ENCODE assay signal across 11 mouse cellular contexts in genomic region chrX:109119829-109120826, GRCm38 (mm10). TPM values are rescaled to one million over a fixed set of nuclear protein-coding genes. Genes with fewer than 3 reads are reported as not detected.
DNase-seq lines count a peak whose midpoint lies in the region; ATAC-seq and TF ChIP-seq lines count a peak whose summit lies in the region.
"Had no signal": no experiment of that assay in that cellular context is flagged by ENCODE, and none has a peak within 500 bp of the region (broad histone marks: within the 10 kb centered on the region; RNA-seq: fewer than 3 reads in every experiment).

No protein-coding gene starts in this region.

- H3K27ac ChIP-seq in lung, embryonic 15.5 days = peak overlapping the region; percentile 13; the same call in 1 of the 2 replicates
- H3K27ac ChIP-seq: hindbrain, embryonic 14.5 days had no signal

- no peak for TF ChIP-seq POLR2A in lung, adult 2 months (IDR thresholded peaks at IDR 0.05; ENCODE audit: borderline replicate concordance, extremely low read depth, low read depth, low read length)

- no peak overlapping the region for H3K4me2 ChIP-seq in lung, embryonic 15.5 days
- H3K4me2 ChIP-seq: hindbrain, embryonic 14.5 days had no signal

- 67% methylated on average over 14 of the region's 14 CpGs for WGBS in lung, embryonic 15.5 days
- WGBS in lung, adult 2 months = 69% methylated on average over 14 of the region's 14 CpGs

- no peaks in the 10 kb centered on the region for H3K27me3 ChIP-seq in lung, embryonic 15.5 days
- H3K27me3 ChIP-seq in splenic B cell, adult 2 months (ENCODE audit: control insufficient read depth, insufficient read depth, low read length, poor library complexity, severe bottlenecking) = no peaks in the 10 kb centered on the region

- intact Hi-C loops in gastrocnemius, postnatal 36 days (cut with DNase I) = no loop called here

- no peak overlapping the region for H3K9ac ChIP-seq in lung, embryonic 15.5 days
- H3K9ac ChIP-seq: hindbrain, embryonic 14.5 days had no signal

- no peak overlapping the region for H3K4me3 ChIP-seq in lung, embryonic 15.5 days
- H3K4me3 ChIP-seq in lung, adult 2 months (replicated peaks; ENCODE audit: extremely low read depth, low read depth, low read length) = no peak overlapping the region

- peaks cover 26% of the 10 kb centered on the region for H3K4me1 ChIP-seq in lung, embryonic 15.5 days
- peaks cover 15% of the 10 kb centered on the region for H3K4me1 ChIP-seq in lung, adult 2 months (ENCODE audit: control insufficient read depth, insufficient read depth, low read length)

- H3K9me3 ChIP-seq in lung, embryonic 15.5 days = no peaks in the 10 kb centered on the region

- DNase-seq in cerebellum, postnatal 25 days = peak; percentile 5 to 7
- DNase-seq in cerebellum, adult 9-11 months = no peak
- no peak for DNase-seq in lung, adult 2 months
- peak; percentile 8 to 21 for DNase-seq in gastrocnemius, postnatal 36 days
- DNase-seq in splenic B cell, adult 2 months (ENCODE audit: low read depth, low spot score) = peak; percentile 41
- DNase-seq in right cerebral cortex, postnatal 14 days = no peak
- DNase-seq in ovary, postnatal 10 days (ENCODE audit: low spot score) = no peak
- DNase-seq: cerebellum, adult 11 months; right cerebral cortex, adult 18-20 months had no signal

- no peak for TF ChIP-seq CTCF in lung, adult 2 months (IDR thresholded peaks at IDR 0.05; ENCODE audit: insufficient read depth, low read length)

- no peak for ATAC-seq in lung, embryonic 15.5 days (ENCODE audit: borderline replicate concordance, extremely low read depth, low FRiP score, low TSS enrichment)

- no peaks in the 10 kb centered on the region for H3K36me3 ChIP-seq in lung, embryonic 15.5 days
- no peaks in the 10 kb centered on the region for H3K36me3 ChIP-seq in splenic B cell, adult 2 months (ENCODE audit: control insufficient read depth, insufficient read depth, low read length, poor library complexity, severe bottlenecking)

RNA-seq across cellular contexts. Expression of gene Sh3bgrl, which starts 25.0 kb away (rescaled TPM):
- 212 and 239 TPM in 2 replicates for polyA plus RNA-seq in lung, embryonic 15.5 days (2015; fragmentation: Nextera tagmentation; extraction: Ambion mirVana)
- polyA plus RNA-seq in lung, adult 2 months (2012; rRNA removed) = 16.5 and 31.8 TPM in 2 replicates
- total RNA-seq in gastrocnemius, postnatal 36 days (2021) = 10 to 100 TPM; 10.5 to 11.8 TPM

Comparison
In these comparisons a context has a peak if more than half of its experiments do, and no peak if none do; other contexts are left out.
1. DNase-seq: peak in cerebellum, postnatal 25 days (2 of 2), gastrocnemius, postnatal 36 days (2 of 2) and splenic B cell, adult 2 months (single experiment); none in cerebellum, adult 9-11 months (single experiment), lung, adult 2 months (single experiment), right cerebral cortex, postnatal 14 days (single experiment) and ovary, postnatal 10 days (single experiment).